Mouse (Mus musculus) heart, embryonic 10.5 days (tissue): ENCODE measurements around the gene Msl2. TPM values are rescaled to one million over a fixed set of nuclear protein-coding genes. Genes with fewer than 3 reads are reported as not detected.

ENCODE experiments used
- DNase-seq: peaks from one replicate; pipeline ENCODE4 v3.0.0-alpha.2; 2017; ENCODE audit warnings: low spot score
- H3K27ac ChIP-seq: fragments of 300-500 bp; sonication (generic); 2 replicates; pipeline ENCODE4 v1.5.1; 2016; ENCODE audit warnings: mild to moderate bottlenecking
- H3K27me3 ChIP-seq: fragments of 300-500 bp; sonication (generic); 2 replicates; pipeline ENCODE4 v1.6.1; 2016; ENCODE audit warnings: mild to moderate bottlenecking; ENCODE audit not compliant: poor library complexity, insufficient read depth, severe bottlenecking
- H3K36me3 ChIP-seq: fragments of 300-500 bp; sonication (generic); 2 replicates; pipeline ENCODE4 v1.6.1; 2016; ENCODE audit warnings: mild to moderate bottlenecking, moderate library complexity
- H3K4me1 ChIP-seq: fragments of 300-500 bp; sonication (generic); 2 replicates; pipeline ENCODE4 v1.6.1; 2016; ENCODE audit warnings: mild to moderate bottlenecking
- H3K4me3 ChIP-seq: fragments of 300-500 bp; sonication (generic); 2 replicates; pipeline ENCODE4 v1.5.1; 2016; ENCODE audit warnings: mild to moderate bottlenecking, moderate library complexity
- H3K9me3 ChIP-seq: fragments of 300-500 bp; sonication (generic); 2 replicates; pipeline ENCODE4 v1.6.1; 2016; ENCODE audit warnings: mild to moderate bottlenecking, moderate library complexity
- WGBS: fragments of 180-500 bp; shearing (Covaris S2); methylation state at CpG from one replicate; pipeline ENCODE4 v1.1.7; 2016; 5-methylcytosine and 5-hydroxymethylcytosine counted together
- polyA plus RNA-seq: library from polyadenylated mRNA; unstranded; fragments of >200 nt; fragmentation: Nextera tagmentation; extraction: Ambion mirVana; gene quantifications from 2 replicates; pipeline ENCODE4 v1.2.1, GENCODE M21; 2016

Gene Msl2
- polyA plus RNA-seq, 1 experiment from 2014 or later: 3.7 TPM

GRCm38 (mm10) chr9:101110013-101110412 is 36.1 kb downstream of the Msl2 start:
- DNase-seq: peak; percentile 83
- peaks cover 27% of the 10 kb centered on the region; the same call in 1 of the 2 replicates for H3K4me1 ChIP-seq
- 25% methylated on average over 3 of the region's 3 CpGs for WGBS
- H3K4me3 ChIP-seq: no peak overlapping the region
- H3K27me3 ChIP-seq: no peaks in the 10 kb centered on the region
- no peaks in the 10 kb centered on the region for H3K9me3 ChIP-seq
- peaks cover 40% of the 10 kb centered on the region for H3K36me3 ChIP-seq
- H3K27ac ChIP-seq: no peak overlapping the region

GRCm38 (mm10) chr9:101113317-101113716 is 39.4 kb downstream of the Msl2 start:
- WGBS: 67% methylated on average over 4 of the region's 4 CpGs
- H3K27me3 ChIP-seq: no peaks in the 10 kb centered on the region
- DNase-seq: no peak
- no peaks in the 10 kb centered on the region for H3K9me3 ChIP-seq
- H3K36me3 ChIP-seq: peaks cover 44% of the 10 kb centered on the region
- no peak overlapping the region for H3K27ac ChIP-seq
- peaks cover 23% of the 10 kb centered on the region; the same call in 1 of the 2 replicates for H3K4me1 ChIP-seq
- H3K4me3 ChIP-seq: no peak overlapping the region

- Histone ChIP-seq H3K36me3 (peaks cover 44% of the 10 kb centered on the region), H3K9me3 (no peaks in the 10 kb centered on the region), H3K4me3 (no peak overlapping the region), H3K27ac (no peak overlapping the region), H3K4me1 (peaks cover 22% of the 10 kb centered on the region; the same call in 1 of the 2 replicates), H3K27me3 (no peaks in the 10 kb centered on the region)
- no peak for DNase-seq
- WGBS: 55% methylated on average over 8 of the region's 8 CpGs
Measured at GRCm38 (mm10) chr9:101114182-101114884, 40.4 kb downstream of the Msl2 start.

- 91% methylated on average over 4 of the region's 4 CpGs for WGBS
- Histone ChIP-seq H3K27me3 (no peaks in the 10 kb centered on the region), H3K36me3 (peaks cover 75% of the 10 kb centered on the region), H3K4me3 (no peak overlapping the region), H3K4me1 (no peaks in the 10 kb centered on the region), H3K27ac (no peak overlapping the region), H3K9me3 (no peaks in the 10 kb centered on the region)
- DNase-seq: no peak
Measured at GRCm38 (mm10) chr9:101143635-101144034, 69.7 kb downstream of the Msl2 start.

DNA sequence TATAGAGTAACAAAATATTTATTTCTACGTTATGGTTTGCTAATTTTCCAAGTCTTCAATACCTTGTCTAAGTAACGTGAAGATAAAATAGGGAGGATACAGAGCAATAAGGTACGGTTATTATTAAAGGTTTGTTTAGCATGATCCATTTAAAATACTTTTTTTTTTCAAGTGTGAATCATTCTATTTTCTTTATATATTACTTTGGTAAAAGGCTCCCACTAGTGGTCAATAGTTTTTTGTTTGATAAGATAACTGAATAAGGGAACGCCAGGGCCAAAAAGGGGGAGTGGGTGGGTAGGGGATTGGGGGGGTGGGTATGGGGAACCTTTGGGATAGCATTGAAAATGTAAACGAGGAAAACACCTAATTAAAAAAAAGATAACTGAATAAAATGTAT is 79.0 kb downstream of the Msl2 start:
- H3K9me3 ChIP-seq: no peaks in the 10 kb centered on the region
- no peak for DNase-seq
- WGBS: 75% methylated on average over 5 of the region's 5 CpGs
- peaks cover 42% of the 10 kb centered on the region for H3K36me3 ChIP-seq
- no peaks in the 10 kb centered on the region for H3K27me3 ChIP-seq
- no peak overlapping the region for H3K27ac ChIP-seq
- H3K4me3 ChIP-seq: no peak overlapping the region
- H3K4me1 ChIP-seq: no peaks in the 10 kb centered on the region

Other genes starting within 250 kb of the Msl2 start
- gene Pccb, start 39.2 kb upstream of the Msl2 start, polyA plus RNA-seq: 15.7 and 19.0 TPM in 2 replicates
- gene Ppp2r3a, start 177.7 kb downstream of the Msl2 start, polyA plus RNA-seq: 37.5 and 64.0 TPM in 2 replicates